Mouse (Mus musculus): ENCODE measurements around the gene Fcgrt. TPM values are rescaled to one million over a fixed set of nuclear protein-coding genes. Genes with fewer than 3 reads are reported as not detected.

Fcgrt gene
- polyA plus RNA-seq, 1 experiment: 38.9 TPM

GRCm38 (mm10) chr7:45073171-45073707, 30.4 kb downstream of the Fcgrt start:
- no peak for DNase-seq
- 45% methylated on average over 7 of the region's 7 CpGs for WGBS
- Histone ChIP-seq H3K4me3 (ENCODE audit: control insufficient read depth, insufficient read depth, low read length) (no peak overlapping the region), H3K27ac (ENCODE audit: control insufficient read depth, insufficient read depth, low read length) (no peak overlapping the region), H3K36me3 (ENCODE audit: control insufficient read depth, insufficient read depth, low read length) (peaks cover 15% of the 10 kb centered on the region), H3K27me3 (ENCODE audit: control insufficient read depth, insufficient read depth, low read length) (no peaks in the 10 kb centered on the region), H3K4me1 (replicated peaks; ENCODE audit: control insufficient read depth, insufficient read depth, low read length) (peaks cover 6% of the 10 kb centered on the region; the same call in 1 of the 2 replicates)
- TF ChIP-seq POLR2A (IDR thresholded peaks at IDR 0.05; ENCODE audit: control insufficient read depth, extremely low read depth, insufficient read depth, low read length, poor library complexity) (no peak), CTCF (IDR thresholded peaks at IDR 0.05; ENCODE audit: borderline replicate concordance, control insufficient read depth, extremely low read depth, insufficient read depth, low read length, poor library complexity) (no peak)

- TF ChIP-seq POLR2A (IDR thresholded peaks at IDR 0.05; ENCODE audit: control insufficient read depth, extremely low read depth, insufficient read depth, low read length, poor library complexity): no peak
- TF ChIP-seq CTCF (IDR thresholded peaks at IDR 0.05; ENCODE audit: borderline replicate concordance, control insufficient read depth, extremely low read depth, insufficient read depth, low read length, poor library complexity): no peak
- Histone ChIP-seq H3K4me1 (replicated peaks; ENCODE audit: control insufficient read depth, insufficient read depth, low read length) (peaks cover 6% of the 10 kb centered on the region; the same call in 1 of the 2 replicates), H3K4me3 (ENCODE audit: control insufficient read depth, insufficient read depth, low read length) (no peak overlapping the region), H3K27me3 (ENCODE audit: control insufficient read depth, insufficient read depth, low read length) (no peaks in the 10 kb centered on the region), H3K36me3 (ENCODE audit: control insufficient read depth, insufficient read depth, low read length) (peaks cover 15% of the 10 kb centered on the region), H3K27ac (ENCODE audit: control insufficient read depth, insufficient read depth, low read length) (no peak overlapping the region)
- WGBS: 92% methylated on average over 2 of the region's 2 CpGs
- no peak for DNase-seq
These were observed 31.4 kb downstream of the Fcgrt start for GRCm38 (mm10) chr7:45072230-45072629.

DNA sequence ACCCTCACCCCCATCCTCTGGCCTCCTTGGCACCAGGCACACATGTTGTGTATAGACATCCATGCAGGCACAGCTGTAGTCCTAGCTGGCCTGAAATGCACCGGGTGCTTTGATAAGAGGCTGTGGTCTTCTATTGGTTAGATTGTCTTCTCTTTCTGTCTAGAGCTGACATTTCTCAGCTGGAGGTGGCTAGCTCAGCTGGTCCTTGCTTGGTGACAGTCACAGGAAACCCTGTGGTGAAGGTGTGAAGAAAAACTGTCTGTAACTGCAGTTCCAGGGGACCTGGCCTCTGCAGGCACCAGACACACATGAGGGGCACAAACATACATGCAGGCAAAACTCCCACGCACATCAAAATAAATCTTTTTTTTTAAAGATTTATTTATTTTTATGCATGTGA, 34.0 kb downstream of the Fcgrt start:
- 48% methylated on average over 2 of the region's 2 CpGs for WGBS
- no peak for DNase-seq
- H3K27ac ChIP-seq (ENCODE audit: control insufficient read depth, insufficient read depth, low read length): no peak overlapping the region
- H3K27me3 ChIP-seq (ENCODE audit: control insufficient read depth, insufficient read depth, low read length): no peaks in the 10 kb centered on the region
- H3K36me3 ChIP-seq (ENCODE audit: control insufficient read depth, insufficient read depth, low read length): no peaks in the 10 kb centered on the region; the same call in 1 of the 2 replicates
- no peak for TF ChIP-seq CTCF (IDR thresholded peaks at IDR 0.05; ENCODE audit: borderline replicate concordance, control insufficient read depth, extremely low read depth, insufficient read depth, low read length, poor library complexity)
- no peak for TF ChIP-seq POLR2A (IDR thresholded peaks at IDR 0.05; ENCODE audit: control insufficient read depth, extremely low read depth, insufficient read depth, low read length, poor library complexity)
- no peak overlapping the region for H3K4me3 ChIP-seq (ENCODE audit: control insufficient read depth, insufficient read depth, low read length)
- peaks cover 8% of the 10 kb centered on the region; the same call in 1 of the 2 replicates for H3K4me1 ChIP-seq (replicated peaks; ENCODE audit: control insufficient read depth, insufficient read depth, low read length)

DNA sequence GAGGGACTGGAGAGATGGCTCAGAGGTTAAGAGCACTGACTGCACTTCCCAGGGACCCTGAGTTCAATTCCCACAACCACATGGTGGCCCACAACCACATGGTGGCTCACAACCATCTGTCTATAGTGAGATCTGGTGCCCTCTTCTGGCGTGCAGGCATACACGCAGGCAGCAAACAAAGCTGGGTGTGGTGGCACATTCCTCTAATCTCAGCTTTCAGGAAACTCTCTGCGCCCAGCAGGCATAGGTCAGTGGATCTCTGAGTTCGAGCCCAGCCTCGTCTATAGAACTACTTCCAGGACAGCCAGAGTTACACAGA, 35.7 kb downstream of the Fcgrt start:
- H3K27ac ChIP-seq (ENCODE audit: control insufficient read depth, insufficient read depth, low read length): no peak overlapping the region
- no peak for TF ChIP-seq POLR2A (IDR thresholded peaks at IDR 0.05; ENCODE audit: control insufficient read depth, extremely low read depth, insufficient read depth, low read length, poor library complexity)
- peak; percentile 96 for TF ChIP-seq CTCF (IDR thresholded peaks at IDR 0.05; ENCODE audit: borderline replicate concordance, control insufficient read depth, extremely low read depth, insufficient read depth, low read length, poor library complexity)
- peaks cover 9% of the 10 kb centered on the region; the same call in 1 of the 2 replicates for H3K4me1 ChIP-seq (replicated peaks; ENCODE audit: control insufficient read depth, insufficient read depth, low read length)
- H3K36me3 ChIP-seq (ENCODE audit: control insufficient read depth, insufficient read depth, low read length): no peaks in the 10 kb centered on the region
- 48% methylated on average over 5 of the region's 5 CpGs for WGBS
- H3K27me3 ChIP-seq (ENCODE audit: control insufficient read depth, insufficient read depth, low read length): no peaks in the 10 kb centered on the region
- no peak overlapping the region for H3K4me3 ChIP-seq (ENCODE audit: control insufficient read depth, insufficient read depth, low read length)
- DNase-seq: peak; percentile 69

DNA sequence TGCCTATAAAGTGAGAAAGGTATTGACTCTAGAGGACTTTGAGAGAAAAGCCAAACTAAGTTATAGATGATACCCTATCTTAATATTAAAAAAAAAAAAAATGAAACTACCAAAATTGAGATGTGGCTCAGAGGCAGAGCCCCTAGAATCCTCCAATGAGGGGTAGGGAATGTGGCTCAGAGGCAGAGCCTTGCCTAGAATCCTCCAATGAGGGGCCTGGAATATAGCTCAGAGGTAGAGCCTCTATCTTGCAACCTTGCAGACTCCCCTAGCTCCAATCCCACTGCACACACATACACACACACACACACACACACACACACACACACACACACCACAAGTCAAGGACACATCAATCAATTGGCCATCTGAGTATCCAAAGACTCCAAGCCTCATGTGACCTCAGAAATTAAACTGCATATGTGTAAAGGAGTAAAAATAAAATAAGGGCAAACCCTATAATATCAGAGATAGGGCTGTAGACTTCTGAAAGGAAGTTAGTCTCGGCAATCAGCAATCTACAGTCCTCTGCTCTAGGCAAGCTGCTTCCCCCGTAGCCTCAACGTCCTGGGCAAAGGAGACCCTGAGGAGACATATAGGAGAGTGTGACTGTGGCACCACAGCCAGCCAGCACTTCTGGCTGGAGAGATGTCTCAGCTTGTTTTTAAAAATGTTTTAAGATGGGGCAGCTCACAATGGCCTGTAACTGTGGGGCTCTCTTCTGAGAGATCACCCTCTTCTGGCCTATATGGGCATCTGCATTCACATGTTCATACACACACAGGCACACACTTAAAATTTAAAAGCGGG, 36.3 kb downstream of the Fcgrt start:
- H3K4me3 ChIP-seq (ENCODE audit: control insufficient read depth, insufficient read depth, low read length): no peak overlapping the region
- H3K36me3 ChIP-seq (ENCODE audit: control insufficient read depth, insufficient read depth, low read length): no peaks in the 10 kb centered on the region
- DNase-seq: no peak
- H3K27ac ChIP-seq (ENCODE audit: control insufficient read depth, insufficient read depth, low read length): no peak overlapping the region
- H3K27me3 ChIP-seq (ENCODE audit: control insufficient read depth, insufficient read depth, low read length): no peaks in the 10 kb centered on the region
- whole genome bisulfite sequencing: 90% methylated on average over 4 of the region's 4 CpGs
- peaks cover 9% of the 10 kb centered on the region; the same call in 1 of the 2 replicates for H3K4me1 ChIP-seq (replicated peaks; ENCODE audit: control insufficient read depth, insufficient read depth, low read length)
- TF ChIP-seq POLR2A (IDR thresholded peaks at IDR 0.05; ENCODE audit: control insufficient read depth, extremely low read depth, insufficient read depth, low read length, poor library complexity): no peak
- no peak for TF ChIP-seq CTCF (IDR thresholded peaks at IDR 0.05; ENCODE audit: borderline replicate concordance, control insufficient read depth, extremely low read depth, insufficient read depth, low read length, poor library complexity)

DNA sequence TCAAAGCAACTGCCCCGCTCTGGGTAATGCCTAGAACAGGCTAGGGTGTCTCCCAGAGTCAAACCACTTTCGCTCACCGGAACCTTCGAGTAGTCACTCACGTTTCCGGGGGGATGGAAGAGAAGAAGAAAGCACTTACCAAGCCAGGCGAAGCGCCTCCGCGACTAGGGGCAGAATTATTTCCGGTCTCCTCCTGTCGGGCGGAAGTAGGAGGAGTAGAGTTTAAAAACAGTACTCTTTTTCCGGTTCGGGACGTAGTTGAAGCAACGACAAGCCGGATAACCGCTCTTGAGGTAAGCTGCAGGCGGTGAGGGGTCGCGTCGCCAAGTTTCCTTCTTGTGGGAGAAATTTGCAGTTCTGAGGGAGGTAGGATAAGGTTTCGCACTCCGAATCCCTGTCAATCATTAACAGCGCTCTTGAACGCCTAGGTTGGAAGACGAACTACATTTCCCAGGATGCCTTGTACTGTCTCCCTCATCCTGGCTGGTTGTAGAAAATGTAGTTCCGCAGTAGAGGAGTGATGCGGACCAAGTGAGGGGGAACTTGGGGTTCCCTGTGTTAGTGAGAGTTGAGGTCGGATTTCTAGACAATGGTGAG, 41.3 kb downstream of the Fcgrt start, which contains the start of the genes Nosip and Prrg2:
TSS of gene Nosip (plus strand) at position 191 of the 597 bp plus-strand sequence.
TSS of gene Prrg2 (minus strand) at position 439 of the 597 bp plus-strand sequence.
- Histone ChIP-seq H3K36me3 (ENCODE audit: control insufficient read depth, insufficient read depth, low read length) (no peaks in the 10 kb centered on the region), H3K27me3 (ENCODE audit: control insufficient read depth, insufficient read depth, low read length) (no peaks in the 10 kb centered on the region), H3K4me3 (ENCODE audit: control insufficient read depth, insufficient read depth, low read length) (peak within 1 kb of the TSS; percentile 62), H3K4me1 (replicated peaks; ENCODE audit: control insufficient read depth, insufficient read depth, low read length) (peaks cover 7% of the 10 kb centered on the region), H3K27ac (ENCODE audit: control insufficient read depth, insufficient read depth, low read length) (peak within 1 kb of the TSS; percentile 75)
- TF ChIP-seq POLR2A (IDR thresholded peaks at IDR 0.05; ENCODE audit: control insufficient read depth, extremely low read depth, insufficient read depth, low read length, poor library complexity) (peak; percentile 57; the same call in 1 of the 2 replicates), CTCF (IDR thresholded peaks at IDR 0.05; ENCODE audit: borderline replicate concordance, control insufficient read depth, extremely low read depth, insufficient read depth, low read length, poor library complexity) (no peak)
- WGBS: under 1% methylated on average over 31 of the region's 31 CpGs
- DNase-seq: peak; percentile 94

Data from thymus, adult 2 months (tissue).